Mouse (Mus musculus): Measurements from ENCODE around the gene Ttc23.
A peak's percentile ranks its signal among the peaks of the same experiment; 100 is the strongest.

The Ttc23 gene

DNA sequence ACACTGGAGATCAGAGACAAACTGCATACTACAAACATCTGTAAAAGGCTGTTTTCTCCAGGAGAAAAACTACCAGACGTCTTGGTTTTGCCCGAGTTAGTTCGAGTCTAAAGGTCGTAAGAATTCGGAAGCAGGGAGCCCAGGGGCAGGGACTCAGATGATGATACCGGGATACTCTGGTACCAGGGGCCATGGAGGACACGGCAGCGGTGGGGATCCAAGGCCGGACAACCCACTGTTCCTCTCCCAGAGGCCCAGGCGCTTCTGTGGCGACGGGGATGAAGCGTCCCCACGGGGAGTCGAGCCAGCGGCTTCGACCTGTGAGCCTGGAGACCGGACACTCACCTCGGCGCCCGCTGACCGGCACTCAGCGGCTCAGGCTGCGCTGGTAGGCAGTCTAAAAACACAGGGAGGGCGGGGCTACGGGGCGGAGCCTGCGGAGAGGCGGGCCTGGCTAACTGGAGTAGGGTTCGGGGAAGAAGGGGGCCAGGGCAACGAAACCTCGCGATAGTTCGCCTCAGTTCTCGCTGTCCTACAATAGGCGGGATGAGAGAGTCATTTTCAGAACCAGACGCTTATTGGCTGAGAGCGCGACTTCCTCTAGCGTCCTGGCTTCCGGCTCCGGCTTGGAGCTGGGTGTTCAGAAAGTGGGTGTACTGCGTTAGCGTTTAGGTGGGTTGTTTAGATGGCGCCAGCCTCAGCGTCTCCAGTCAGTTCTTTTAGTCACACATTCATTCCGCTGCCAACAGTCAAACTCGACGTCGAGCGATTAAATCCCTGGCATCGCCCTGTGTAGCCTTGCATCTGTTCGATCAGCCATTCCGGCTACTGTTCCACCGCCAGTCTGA is 2.2 kb upstream of the Ttc23 start, which contains the start of gene Lrrc28:
TSS of gene Lrrc28 (minus strand) at position 436 of the 848 bp plus-strand sequence.
- peak; percentile 96 to 99 for DNase-seq (ENCODE audit: low spot score in 2 of 2)

DNA sequence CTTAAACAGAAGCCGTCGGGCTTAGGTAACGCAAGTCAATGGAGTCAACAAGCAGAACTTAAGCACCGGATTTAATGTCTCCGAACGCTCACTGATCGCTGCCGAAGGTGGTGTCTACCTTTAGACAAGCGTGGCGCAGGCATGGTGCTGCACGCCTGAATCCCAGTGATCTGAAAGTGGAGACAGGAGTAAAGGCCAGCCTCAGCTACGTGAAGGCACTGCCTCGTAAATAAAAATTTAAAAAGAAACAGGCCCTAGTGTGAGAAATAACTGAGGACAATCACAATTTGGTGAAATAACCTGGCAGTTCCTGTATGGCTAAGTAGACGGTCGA is 1.6 kb upstream of the Ttc23 start:
- DNase-seq (ENCODE audit: low spot score in 2 of 2), result no peak

DNA sequence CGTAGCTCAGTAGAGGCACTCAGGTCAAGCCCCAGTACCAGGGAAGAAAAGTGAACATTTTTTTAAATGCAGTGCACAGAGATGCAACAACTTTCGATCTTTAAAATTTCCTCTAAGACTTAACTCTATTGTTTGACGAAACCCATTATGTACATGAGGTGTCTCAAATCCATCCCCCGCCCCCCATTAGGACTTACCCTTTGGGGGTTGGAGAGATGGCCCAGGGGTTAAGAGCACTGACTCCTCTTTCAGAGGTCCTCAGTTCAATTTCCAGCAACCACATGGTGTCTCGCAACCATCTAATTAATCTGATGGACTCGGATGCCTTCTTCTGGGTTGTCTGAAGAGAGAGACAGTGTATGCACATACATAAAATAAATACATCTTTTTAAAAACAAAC is 1.1 kb upstream of the Ttc23 start:
- no peak for DNase-seq (ENCODE audit: low spot score in 2 of 2)

DNA sequence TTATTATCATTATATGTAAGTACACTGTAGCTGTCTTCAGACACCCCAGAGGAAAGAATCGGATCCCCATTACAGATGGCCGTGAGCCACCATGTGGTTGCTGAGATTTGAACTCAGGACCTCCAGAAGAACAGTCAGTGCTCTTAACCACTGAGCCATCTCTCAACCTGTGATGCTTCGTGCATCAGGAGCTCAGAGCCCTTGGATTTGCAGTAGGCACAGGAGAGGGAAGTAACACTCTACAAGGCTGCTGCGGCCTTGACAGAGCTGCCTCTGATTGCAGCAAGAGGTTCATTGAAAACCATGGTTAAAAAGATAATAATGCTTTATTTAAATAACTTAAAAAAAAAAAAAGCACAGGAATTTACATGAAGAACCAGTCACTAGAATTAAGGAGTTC is 1.2 kb downstream of the Ttc23 start:
- DNase-seq (ENCODE audit: low spot score in 2 of 2), result no peak

DNA sequence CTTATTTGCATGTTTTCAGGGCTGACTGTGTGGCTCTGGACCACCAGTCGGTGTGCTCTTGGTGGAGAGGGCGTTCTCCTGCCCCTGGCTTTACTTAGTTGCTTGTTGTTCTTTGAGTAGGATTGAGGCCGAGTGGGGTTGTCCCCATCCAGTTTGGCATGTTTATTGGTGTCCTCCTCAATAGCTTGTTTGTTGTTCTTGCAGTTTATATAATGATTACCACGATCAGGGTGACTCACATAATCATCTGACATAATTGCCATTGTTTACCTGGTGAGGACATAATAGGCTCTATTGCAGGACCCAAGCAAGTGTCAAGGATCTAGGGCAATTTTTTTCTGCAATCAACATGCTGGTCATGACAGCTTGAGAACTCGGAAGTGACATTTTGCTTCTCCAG is 5.0 kb downstream of the Ttc23 start:
- no peak for DNase-seq (ENCODE audit: low spot score in 2 of 2)

DNA sequence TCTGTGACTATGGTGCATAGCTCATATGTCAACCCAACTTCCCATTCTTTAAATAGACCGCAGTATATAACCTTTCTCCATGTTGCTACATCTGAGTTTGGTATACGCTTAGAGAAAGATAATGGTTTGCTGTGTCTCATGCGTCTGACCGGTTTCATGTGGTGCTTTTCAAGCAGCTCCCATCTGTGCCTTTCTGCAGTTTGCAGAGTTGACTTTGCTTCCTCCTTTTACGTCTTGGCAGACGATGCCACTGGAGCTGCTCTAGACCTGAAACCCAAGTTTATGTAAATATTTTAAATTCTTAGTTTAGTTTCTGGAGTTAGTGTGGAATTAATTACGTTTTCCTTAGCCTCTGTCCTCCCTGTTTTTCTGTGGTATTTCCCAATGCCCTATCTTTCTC is 7.5 kb downstream of the Ttc23 start:
- DNase-seq (ENCODE audit: low spot score in 2 of 2), result no peak

DNA sequence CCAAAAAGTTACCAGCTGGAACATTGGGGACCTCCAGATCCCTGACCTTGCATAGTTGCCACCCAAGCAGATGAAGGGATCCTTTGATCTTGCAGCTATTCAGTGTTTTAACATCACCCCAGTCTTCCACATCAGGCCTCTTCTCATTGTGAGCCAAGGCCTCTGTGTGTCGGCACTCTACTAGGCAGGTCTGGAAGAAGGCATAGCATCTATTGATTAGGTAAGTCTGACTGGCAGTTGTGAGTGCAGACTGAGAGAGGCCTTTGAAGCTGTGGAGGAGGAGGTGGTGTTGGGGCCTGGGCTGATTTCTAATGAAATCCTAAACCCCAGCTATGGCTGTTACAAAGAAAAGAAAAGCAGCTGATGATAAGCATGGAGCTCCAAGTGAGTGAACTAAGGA is 8.0 kb downstream of the Ttc23 start:
- DNase-seq (ENCODE audit: low spot score in 2 of 2), result no peak

DNA sequence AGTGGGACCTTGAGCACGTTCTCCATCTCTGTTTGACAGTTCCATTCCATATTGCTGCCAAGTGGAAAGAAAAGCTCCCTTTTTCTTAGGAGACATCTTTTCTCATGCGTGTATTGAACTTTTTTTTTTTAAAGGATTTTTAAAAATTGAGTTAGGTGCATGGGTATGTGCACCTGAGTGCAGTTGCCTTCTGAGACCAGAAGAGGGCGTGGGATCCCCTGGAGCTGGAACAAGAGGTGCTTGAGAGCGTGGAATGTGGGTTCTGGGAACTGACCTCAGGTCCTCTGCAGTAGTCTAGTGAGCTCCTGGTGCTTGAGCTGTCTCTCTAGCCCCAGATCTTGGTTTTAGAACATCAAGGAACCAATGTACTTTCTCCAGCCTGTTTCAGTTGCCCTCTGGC is 10.9 kb downstream of the Ttc23 start:
- no peak for DNase-seq (ENCODE audit: low spot score in 2 of 2)

DNA sequence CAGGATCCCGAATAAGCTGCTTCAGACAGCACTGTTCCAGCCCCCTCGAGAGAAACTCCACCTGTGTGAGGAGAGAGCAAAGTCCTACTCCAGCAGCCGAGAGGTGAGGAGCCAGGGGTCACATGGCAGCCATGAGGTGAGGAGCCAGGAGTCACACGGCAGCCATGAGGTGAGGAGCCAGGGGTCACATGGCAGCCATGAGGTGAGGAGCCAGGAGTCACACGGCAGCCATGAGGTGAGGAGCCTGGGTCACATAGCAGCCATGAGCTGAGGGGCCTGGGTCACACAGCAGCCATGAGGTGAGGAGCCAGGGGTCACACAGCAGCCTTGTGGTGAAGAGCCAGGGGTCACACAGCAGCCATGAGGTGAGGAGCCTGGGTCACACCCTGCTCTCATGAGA is 15.2 kb downstream of the Ttc23 start:
- no peak for DNase-seq (ENCODE audit: low spot score in 2 of 2)

DNA sequence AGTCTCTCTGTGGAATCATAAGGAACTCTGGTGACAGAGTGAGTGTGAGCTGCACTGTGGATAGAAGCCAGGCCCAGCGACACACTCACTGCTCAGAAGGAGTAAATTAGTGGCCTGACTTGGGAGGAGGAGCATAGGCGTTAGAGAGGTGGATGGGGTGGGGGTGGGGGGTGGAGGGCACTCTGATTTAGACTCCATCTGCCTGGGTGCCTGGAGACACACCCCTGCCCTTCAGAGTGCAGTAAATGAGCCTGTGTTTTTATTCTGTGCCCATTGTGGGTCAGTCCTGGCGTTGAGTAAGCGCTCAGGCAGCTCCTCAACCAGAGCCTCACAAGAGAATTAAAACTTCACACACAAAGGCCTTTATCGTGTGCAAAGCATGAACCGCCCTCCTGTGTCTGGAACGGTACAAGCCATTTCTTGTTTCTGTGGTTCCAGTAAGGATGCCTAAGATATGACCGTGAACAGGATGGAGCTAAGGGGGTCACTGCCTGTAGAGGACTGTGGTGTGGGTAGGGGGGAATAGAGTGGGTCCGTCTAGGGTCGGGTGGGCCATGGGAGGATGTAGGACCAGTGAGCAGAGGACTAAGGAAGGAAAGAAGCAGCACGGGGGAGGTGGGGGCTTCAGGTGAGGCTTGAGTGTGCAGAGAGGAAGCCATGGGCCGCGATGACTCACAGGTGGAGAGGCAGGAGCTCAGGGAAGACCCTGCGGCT is 16.9 kb downstream of the Ttc23 start:
- no peak for DNase-seq (ENCODE audit: low spot score in 2 of 2)

DNA sequence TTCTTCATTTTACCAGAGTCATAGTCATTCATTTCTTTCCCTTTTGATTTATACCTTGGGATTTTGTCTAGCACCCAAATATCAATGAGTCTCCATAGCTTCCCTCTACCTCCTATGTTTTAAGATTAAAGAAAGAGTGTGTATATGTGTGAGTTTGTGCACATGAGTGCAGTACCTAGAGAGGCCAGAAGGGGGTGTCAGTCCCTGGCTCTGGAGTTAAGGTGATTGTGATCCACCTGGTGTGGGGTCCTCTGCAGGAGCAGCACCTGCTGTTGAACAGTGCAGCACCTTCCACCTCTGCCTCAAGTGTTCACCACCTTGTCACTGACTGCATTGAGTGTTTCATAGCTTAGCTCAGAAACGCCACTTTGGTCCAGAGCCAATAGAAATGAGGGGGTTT is 23.8 kb downstream of the Ttc23 start:
- no peak for DNase-seq (ENCODE audit: low spot score in 2 of 2)

DNA sequence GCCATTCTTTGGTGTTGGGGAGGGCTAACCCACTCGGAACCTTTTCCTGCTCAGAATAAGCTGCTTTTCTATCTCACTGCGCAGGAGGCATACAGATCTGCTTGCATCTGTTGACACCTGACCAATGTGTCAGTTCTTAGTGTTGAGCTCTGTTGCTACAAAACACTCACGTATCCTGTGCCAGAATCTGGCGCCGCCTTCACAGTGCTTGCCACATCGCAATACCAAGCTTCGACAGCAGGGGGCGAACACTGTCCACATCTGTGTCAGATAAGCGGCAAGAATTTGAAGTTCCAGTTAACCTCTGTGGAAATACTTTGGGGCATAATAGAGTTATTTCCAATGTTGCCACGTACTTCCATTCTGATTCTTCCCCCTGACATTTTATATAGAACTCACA is 25.4 kb downstream of the Ttc23 start:
- peak; percentile 79 to 90 for DNase-seq (ENCODE audit: low spot score in 2 of 2)

DNA sequence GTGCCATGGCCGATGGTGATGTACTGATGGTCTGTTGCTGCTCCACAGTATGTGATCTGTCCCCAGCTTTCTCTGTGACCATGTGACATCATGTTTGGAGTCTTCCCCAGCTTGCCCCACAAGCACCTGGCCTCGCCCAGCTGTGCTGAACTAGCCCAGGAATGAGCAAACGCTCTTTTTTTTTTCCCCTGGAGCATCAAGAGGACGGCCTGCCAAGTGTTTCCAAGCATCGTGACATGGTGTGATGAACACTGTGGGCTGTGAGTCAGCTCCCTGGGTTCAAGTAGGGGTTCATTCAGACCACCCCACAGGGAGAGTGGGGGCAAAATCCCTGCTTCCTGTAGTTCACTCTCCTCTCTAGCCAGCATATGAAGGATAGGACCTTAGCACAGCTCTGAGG is 26.4 kb downstream of the Ttc23 start:
- DNase-seq (ENCODE audit: low spot score in 2 of 2), result no peak

DNA sequence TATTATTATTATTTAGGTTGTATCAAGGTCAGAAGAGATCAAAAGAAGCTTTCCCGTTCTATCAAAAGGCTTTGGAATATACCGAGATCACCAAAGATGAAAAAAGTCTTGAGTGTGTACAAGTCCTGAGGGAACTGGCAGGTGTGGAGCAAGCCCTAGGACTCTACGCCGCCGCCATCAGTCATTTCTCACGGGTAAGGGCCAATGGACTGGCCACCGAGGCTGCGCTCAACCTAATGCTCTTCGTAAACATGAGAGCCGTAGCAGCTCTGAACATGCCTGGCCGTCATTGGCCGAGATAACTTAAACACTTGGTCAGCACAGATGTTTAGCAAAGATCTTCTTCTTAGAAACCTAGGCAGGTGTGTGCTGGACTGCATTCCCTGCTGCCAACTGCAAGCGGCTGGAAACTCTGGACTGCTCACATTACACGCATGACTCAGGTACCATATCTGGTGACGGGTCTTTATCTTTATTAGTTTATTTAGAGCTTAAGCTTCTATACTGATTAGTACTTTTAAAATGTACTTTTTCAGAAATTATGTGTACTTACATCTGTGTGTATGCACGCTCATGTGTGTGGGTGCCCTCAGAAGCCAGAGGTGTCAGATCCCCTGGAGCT is 31.8 kb downstream of the Ttc23 start:
- no peak for DNase-seq (ENCODE audit: low spot score in 2 of 2)

DNA sequence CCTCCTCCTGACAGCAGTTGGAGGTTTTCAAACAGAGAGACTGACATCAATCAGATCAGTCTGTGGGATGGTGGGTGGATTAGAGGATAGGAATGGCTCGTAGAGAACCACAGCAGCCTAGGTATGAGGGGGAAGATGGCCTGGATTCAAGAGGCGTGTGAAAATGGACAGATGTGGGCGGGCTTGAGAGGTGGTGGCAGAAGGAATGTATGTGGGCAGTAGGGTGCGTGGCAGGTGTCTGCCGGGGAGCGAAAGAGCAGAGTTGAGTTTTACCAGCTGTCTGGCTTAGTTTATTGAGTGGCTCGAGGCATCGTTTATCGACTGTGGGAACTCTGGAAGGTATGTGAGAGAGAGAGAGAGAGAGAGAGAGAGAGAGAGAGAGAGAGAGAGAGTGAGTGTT is 33.9 kb downstream of the Ttc23 start:
- no peak for DNase-seq (ENCODE audit: low spot score in 2 of 2)

DNA sequence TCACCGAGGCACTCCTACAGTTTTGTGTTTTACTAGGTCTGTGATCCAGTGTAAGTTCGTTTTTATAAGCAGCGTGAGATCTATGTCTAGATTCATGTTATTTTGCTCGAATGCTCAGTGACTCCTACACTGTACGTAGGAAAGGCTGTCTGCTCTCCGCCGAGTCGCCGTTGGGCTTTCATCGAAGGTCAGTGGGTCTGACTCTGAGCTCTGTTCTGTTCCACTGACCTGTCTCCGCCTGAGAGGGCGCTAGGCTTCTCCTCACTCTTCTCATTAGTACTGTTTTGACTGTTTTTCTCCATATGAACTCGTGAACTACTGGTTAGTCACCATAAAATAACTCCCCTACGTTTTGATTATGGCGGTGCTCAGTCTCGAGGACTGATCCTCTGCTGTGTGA is 35.8 kb downstream of the Ttc23 start:
- DNase-seq (ENCODE audit: low spot score in 2 of 2), result no peak

DNA sequence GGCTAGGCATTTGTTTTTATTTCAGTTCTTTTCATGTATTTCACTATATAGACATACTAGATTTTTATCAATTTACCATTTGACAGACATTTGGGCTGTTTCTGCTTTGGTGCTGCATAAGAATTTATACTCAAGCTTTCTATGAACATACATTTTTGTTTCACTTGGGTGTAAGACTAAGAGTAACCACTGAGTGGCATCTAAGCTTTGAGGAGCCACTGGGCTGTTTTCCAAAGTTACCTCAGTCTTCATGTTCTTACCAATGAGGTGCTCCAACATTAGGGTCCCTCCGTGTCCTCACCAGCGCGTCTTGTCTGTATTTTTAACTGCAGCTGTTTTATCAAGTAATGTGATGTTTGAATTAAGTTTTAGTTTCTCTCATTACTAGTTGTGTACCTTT is 39.3 kb downstream of the Ttc23 start:
- no peak for DNase-seq (ENCODE audit: low spot score in 2 of 2)

DNA sequence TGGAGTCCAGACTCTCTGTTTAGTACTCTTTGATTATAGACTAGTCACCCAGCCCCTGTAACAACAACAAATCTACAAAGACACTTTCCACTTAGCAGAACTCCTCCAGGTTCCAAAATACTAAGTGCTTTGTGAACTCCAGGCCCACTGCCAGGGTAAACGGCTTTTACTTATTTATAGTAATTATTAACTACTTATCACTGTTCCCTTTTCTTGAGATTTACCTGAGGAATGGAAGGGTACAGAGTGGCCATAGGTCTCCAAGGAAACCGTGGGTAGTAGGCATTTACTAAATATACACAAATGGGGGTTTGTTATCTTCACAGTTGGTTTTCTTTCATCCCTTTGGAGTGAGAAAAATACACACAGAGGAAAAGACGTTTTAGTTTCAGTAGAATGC is 41.1 kb downstream of the Ttc23 start:
- no peak for DNase-seq (ENCODE audit: low spot score in 2 of 2)

DNA sequence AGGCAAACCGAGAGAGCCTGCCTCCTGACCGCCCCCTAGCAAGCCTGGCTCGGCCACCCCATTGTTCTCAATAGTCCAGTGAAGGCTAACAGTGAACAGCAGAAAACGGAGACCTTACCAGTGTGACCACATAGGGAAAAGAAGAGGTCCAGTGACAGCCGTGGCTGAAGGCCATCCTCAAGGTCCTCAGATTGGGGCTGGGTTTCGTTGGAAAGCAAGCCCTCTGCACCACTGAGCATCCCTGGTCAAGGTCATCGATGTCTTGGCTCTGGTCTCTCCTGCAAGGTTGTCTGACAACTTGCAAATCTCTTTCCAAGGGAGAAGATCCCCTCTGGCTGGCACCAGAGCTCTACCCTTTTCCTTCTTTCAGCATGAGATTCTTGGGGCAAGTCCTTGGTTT is 42.6 kb downstream of the Ttc23 start:
- no peak for DNase-seq (ENCODE audit: low spot score in 2 of 2)

DNA sequence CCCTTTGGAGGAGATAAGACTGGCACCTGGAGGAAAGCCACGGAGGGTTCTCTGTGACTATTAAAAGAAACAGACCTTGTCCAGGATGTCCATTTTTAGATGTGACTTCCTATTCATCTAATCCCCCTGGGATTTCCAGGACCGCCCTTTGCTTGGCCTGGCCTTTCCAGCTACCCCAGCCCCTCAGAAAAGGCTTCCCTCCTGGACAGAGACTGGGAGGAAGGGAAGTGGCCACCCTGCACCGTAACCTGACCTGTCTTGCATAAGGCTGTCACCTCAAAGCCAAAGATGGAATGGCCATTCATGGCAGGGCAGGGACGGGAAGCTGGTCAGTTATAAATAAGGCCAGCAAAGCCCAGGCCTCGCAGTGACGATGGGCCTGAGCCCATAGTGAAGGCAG is 43.8 kb downstream of the Ttc23 start:
- no peak for DNase-seq (ENCODE audit: low spot score in 2 of 2)

DNA sequence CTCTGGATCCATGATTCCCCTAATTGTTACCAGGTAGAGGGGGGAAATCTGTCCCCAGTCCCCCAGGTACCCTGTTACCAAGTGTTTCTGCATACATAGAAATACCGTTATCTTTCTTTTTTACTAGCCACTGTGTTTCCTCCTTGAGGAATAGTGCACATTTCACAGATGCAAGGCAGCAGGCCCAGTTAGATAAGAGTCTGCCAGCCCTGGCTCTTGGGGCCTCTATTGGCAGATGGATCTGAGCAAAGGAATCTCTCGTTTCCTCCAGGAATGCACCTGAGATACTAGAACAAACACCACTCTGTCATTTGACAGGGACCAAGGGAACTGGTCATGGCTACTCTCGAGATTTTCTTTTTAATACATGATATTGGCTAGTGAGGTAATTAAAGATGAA is 44.9 kb downstream of the Ttc23 start:
- no peak for DNase-seq (ENCODE audit: low spot score in 2 of 2)

DNA sequence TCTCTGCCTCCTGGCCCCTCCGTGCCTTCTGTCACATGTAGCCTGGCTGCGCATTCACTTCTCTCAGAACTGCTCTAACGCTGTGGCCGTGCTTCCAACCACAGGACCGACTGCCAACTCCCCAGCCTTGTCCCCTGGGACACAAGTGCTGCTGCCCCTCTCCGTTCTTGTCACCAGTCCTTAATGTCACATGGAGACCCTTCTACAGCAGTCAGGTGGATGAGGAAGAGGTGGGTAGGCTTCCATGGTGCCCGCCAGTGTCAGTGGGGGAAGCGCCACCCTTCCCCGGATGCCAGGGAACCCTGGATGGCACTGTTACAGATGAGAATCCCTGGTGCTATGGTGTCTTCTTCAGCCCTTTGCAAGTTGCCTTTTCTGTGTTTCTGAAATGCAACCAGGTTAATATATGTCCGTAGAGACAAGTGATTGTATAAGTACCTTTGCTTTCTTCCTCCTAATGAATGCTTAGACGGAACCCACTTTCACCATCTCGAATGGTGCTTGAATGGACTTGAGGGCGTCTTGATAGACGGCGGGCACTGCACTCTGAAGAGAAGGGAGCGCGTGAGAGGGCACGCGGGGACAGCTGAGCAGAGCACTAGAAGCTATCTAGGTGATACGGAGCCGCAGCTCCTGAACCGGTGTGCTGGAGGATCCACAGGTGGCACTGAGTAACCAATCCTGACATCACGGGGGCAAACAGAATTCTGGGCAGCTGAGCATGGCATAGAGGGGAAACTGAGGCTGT is 45.8 kb downstream of the Ttc23 start:
- no peak for DNase-seq (ENCODE audit: low spot score in 2 of 2)
